Mouse (Mus musculus) neural tube, embryonic 13.5 days (tissue): ENCODE measurements at regions not wholly inside any gene's neighbourhood (a gene's known extent, or its start where the extent isn't known, plus 50 kb on each side); places are given as distances from the start of the nearest gene placed in this dataset.
A peak's percentile ranks its signal among the peaks of the same experiment; 100 is the strongest.

Source experiments
- ATAC-seq: fragments of 200-750 bp; cut with Nextera tagmentation; 2 replicates; pipeline ENCODE4 v1.8.0; 2017; ENCODE audit warnings: low read depth, mild to moderate bottlenecking, moderate TSS enrichment, moderate library complexity
- H3K27ac ChIP-seq: fragments of 300-500 bp; sonication (generic); replicated peaks from 2 replicates; pipeline ENCODE4 v1.5.1; 2015; ENCODE audit warnings: moderate library complexity, mild to moderate bottlenecking, inconsistent platforms
- H3K27me3 ChIP-seq: fragments of 300-500 bp; sonication (generic); 2 replicates; pipeline ENCODE4 v1.6.1; 2015; ENCODE audit warnings: mild to moderate bottlenecking, inconsistent platforms
- H3K36me3 ChIP-seq: fragments of 300-500 bp; sonication (generic); 2 replicates; pipeline ENCODE4 v1.6.1; 2015; ENCODE audit warnings: mild to moderate bottlenecking, inconsistent platforms
- H3K4me1 ChIP-seq: fragments of 300-500 bp; sonication (generic); replicated peaks from 2 replicates; pipeline ENCODE4 v1.6.1; 2015; ENCODE audit warnings: inconsistent platforms
- H3K4me2 ChIP-seq: fragments of 300-500 bp; sonication (generic); 2 replicates; pipeline ENCODE4 v1.6.1; 2015; ENCODE audit warnings: inconsistent platforms, mild to moderate bottlenecking, moderate library complexity
- H3K4me3 ChIP-seq: fragments of 300-500 bp; sonication (generic); 2 replicates; pipeline ENCODE4 v1.5.1; 2015; ENCODE audit warnings: mild to moderate bottlenecking, inconsistent platforms
- H3K9ac ChIP-seq: fragments of 300-500 bp; sonication (generic); 2 replicates; pipeline ENCODE4 v1.6.1; 2015; ENCODE audit warnings: moderate library complexity, mild to moderate bottlenecking, inconsistent platforms
- H3K9me3 ChIP-seq: fragments of 300-500 bp; sonication (generic); 2 replicates; pipeline ENCODE4 v1.6.1; 2016; ENCODE audit warnings: inconsistent platforms
- WGBS: fragments of 180-500 bp; shearing (Covaris S2); methylation state at CpG from one replicate; pipeline ENCODE4 v1.1.7; 2015; 5-methylcytosine and 5-hydroxymethylcytosine counted together

DNA sequence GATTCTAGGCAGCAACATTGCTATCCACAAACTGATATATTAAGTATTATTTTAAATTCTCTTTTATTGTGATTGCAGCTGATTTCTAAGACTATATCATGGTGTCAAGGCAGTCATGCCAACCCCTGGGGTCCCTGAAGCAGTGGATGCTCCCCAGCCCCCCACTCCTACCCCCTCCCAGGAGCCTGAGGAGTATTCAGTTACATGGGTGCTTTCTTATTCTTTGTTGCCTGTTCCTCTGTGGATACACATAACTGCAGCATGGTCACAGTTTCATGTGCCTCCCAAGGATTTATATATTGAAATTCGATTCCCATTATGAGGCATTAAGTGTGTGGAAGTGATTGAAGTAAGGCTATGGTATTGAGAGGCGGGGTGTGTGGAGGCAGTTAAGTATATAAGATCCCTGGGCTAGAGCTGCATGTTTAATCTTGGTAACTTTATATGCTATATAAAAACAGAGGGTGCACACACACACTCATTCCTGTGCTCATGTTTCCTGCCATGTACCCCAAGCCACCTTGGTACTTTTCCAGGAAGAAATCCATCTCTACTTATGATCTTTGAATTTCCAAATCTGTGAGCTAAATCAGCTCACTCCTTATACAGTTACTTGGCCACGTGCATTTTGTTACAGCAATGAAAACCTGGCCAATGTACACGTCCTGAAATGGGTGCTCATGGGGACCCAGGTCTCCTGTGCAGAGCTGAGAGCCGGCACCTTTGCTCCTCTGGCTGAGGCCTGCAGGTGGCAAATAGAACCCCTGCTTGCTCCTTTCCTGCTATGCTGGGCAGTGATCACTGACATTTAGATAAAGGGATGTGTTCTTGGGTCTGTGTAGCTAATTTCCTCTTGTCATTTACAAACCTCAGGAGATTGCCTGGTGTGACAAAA, 259.0 kb downstream of the Nek10 start:
- H3K4me2 ChIP-seq = no peak overlapping the region
- H3K27ac ChIP-seq = no peak overlapping the region
- H3K36me3 ChIP-seq = no peaks in the 10 kb centered on the region
- no peaks in the 10 kb centered on the region for H3K27me3 ChIP-seq
- WGBS = 58% methylated on average over 5 of the region's 5 CpGs
- no peak overlapping the region for H3K4me3 ChIP-seq
- H3K9me3 ChIP-seq = no peaks in the 10 kb centered on the region
- no peak overlapping the region for H3K9ac ChIP-seq
- no peak for ATAC-seq
- peaks cover 16% of the 10 kb centered on the region; the same call in 1 of the 2 replicates for H3K4me1 ChIP-seq

DNA sequence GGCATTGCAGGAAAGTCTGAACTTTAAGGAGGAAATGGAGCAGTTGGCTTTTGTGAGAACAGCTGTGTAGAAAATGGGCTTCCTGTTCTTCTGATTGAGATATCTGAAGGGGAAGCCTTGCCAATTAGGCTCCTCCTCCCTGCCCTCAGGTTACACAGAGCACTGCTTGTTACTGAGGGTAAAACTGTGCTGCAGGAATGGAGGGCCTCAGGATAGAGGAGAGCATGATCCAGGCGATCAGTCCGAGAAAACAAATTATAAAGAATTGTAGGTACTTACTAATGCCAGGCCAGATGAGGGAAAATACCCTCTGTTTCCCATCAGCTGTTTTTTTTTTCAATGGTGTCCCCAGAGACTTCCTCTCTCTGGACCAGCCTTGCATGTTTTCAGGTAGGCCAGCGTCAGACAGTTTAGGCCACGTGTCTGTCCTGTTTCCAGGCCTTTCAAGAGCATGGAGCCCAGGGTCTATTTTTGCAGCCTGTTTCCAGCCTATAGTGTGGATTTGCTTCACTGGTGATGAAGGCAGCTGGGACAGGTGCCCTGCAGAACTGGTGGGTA, 259.7 kb downstream of the Nek10 start:
- H3K4me1 ChIP-seq = peaks cover 16% of the 10 kb centered on the region; the same call in 1 of the 2 replicates
- no peak; the same call in 1 of the 2 replicates for ATAC-seq
- 58% methylated on average over 4 of the region's 4 CpGs for WGBS

DNA sequence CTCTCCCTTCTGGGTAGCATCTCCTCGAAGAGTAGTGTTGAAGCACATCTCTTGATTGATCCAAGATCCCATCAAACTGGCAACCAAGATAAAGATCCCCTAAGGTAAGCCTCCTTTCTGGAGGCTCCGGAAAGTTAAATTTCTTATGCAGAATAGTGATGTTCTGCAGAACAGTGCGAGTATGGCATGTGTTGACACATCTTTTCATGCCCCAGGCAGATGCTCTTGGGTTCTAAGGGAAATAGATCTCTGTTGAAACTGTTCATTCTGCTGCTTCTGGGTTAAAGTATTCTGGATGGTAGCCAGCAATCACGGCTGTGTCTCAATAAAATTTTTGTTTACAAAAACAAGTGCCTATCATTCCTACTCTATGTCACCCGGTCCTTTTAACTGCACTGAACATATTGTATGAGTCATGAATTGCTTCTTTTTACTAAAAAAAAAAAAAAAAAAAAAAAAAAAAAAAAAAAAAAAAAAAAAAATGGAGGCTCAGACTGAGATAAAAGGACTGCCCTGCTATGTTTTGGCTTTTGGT, 261.8 kb downstream of the Nek10 start:
- no peak overlapping the region for H3K27ac ChIP-seq
- 68% methylated on average over 5 of the region's 5 CpGs for WGBS
- H3K27me3 ChIP-seq = no peaks in the 10 kb centered on the region
- H3K4me3 ChIP-seq = no peak overlapping the region
- H3K4me2 ChIP-seq = no peak overlapping the region
- H3K4me1 ChIP-seq = peaks cover 16% of the 10 kb centered on the region; the same call in 1 of the 2 replicates
- no peak overlapping the region for H3K9ac ChIP-seq
- no peaks in the 10 kb centered on the region for H3K36me3 ChIP-seq
- ATAC-seq = no peak
- no peaks in the 10 kb centered on the region for H3K9me3 ChIP-seq

More for the DNA sequence above, 259.7 kb downstream of the Nek10 start:
- Histone ChIP-seq H3K36me3 (no peaks in the 10 kb centered on the region), H3K9me3 (no peaks in the 10 kb centered on the region), H3K27me3 (no peaks in the 10 kb centered on the region), H3K9ac (no peak overlapping the region), H3K4me2 (no peak overlapping the region), H3K27ac (no peak overlapping the region), H3K4me3 (no peak overlapping the region)

DNA sequence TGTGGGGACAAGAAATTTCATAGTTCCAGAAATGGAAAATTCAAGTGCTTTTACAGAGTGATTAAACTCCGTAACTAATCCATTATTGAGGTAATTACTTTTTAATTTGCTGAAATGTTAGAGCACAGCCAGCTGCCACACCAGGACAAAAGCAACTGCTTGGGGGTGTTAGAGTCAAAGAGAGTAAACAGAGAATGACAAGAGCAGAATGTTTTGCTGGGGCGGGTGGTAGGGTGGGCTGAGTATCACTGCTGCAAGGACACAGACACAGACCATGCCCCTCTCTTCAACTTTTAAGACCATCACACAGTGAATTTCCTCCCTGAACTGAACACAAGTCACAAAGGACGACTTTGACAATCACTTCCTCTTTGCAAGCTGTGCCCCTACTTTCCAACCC, 272.7 kb downstream of the Nek10 start:
- H3K9me3 ChIP-seq = no peaks in the 10 kb centered on the region
- H3K27me3 ChIP-seq = no peaks in the 10 kb centered on the region
- no peak overlapping the region for H3K9ac ChIP-seq
- WGBS = 34% methylated on average over 3 of the region's 3 CpGs
- H3K4me2 ChIP-seq = no peak overlapping the region
- no peaks in the 10 kb centered on the region for H3K36me3 ChIP-seq
- ATAC-seq = no peak
- no peak overlapping the region for H3K27ac ChIP-seq
- no peaks in the 10 kb centered on the region for H3K4me1 ChIP-seq
- no peak overlapping the region for H3K4me3 ChIP-seq

DNA sequence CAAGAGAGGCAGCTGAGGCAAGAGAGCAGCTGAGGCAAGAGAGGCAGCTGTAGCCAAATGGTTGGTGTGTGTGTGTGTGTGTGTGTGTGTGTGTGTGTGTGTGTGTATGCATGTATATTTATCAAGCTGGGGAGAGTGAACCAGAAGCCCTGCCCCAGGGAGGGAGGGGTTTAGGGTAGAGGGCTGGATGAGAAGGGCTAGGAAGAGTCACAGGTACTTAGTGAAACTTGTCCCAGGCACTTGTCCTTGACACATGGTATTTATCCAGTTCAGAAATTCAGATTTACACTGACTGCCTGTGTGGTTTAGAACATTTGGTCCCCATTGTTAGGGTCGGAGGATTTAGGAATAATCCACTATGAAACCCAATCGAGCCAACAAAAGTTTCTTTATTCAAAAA, 279.7 kb downstream of the Nek10 start:
- Histone ChIP-seq H3K36me3 (no peaks in the 10 kb centered on the region), H3K4me1 (no peaks in the 10 kb centered on the region), H3K27ac (no peak overlapping the region), H3K4me3 (no peak overlapping the region), H3K9me3 (no peaks in the 10 kb centered on the region), H3K4me2 (no peak overlapping the region), H3K27me3 (no peaks in the 10 kb centered on the region), H3K9ac (no peak overlapping the region)
- ATAC-seq = no peak
- WGBS = 87% methylated on average over 2 of the region's 2 CpGs

DNA sequence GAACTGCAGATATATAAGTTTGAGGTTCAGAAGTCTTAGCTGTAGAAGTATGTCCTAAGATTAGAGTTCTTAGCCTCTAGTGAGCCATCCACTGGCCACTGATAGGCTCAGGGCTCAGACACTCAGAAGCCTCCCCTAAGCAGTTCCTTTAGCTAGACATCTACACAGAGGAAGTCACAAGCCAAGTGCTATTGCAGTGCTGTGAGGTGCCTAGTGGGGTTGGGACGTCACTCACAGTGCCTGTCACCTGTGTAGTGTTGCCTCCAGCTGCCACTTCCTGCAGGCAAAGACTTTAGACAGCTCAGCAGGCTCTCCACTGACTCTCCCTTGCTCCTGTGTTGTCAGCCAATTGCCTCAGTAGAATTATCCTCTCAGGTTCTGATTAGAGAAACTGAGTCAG, 280.6 kb downstream of the Nek10 start:
- Histone ChIP-seq H3K27me3 (no peaks in the 10 kb centered on the region), H3K9ac (no peak overlapping the region), H3K9me3 (no peaks in the 10 kb centered on the region), H3K4me1 (no peaks in the 10 kb centered on the region), H3K4me2 (no peak overlapping the region), H3K4me3 (no peak overlapping the region), H3K27ac (no peak overlapping the region), H3K36me3 (no peaks in the 10 kb centered on the region)
- no peak for ATAC-seq
- 44% methylated on average over 1 of the region's 1 CpGs for WGBS

DNA sequence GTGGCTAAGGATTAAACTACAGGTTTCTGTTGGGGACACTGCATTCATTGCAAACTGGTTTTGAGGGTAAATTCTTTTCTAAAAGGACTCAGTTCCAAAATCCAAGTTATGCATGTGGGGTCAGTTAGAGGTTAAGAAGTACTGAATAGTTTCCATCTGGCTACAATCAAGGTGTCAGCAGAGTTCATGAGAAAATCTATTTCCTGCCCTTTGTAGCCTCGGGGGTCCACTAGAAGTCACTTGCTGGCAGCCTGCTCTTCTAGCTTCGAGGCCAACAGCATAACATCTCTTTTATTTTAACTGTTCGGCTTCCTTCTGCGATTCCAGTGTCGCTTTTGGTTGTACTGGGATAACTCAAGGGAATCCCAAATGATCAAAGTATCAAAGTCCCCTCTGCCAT, 283.8 kb downstream of the Nek10 start:
- Histone ChIP-seq H3K36me3 (no peaks in the 10 kb centered on the region), H3K9ac (no peak overlapping the region), H3K27me3 (no peaks in the 10 kb centered on the region), H3K27ac (no peak overlapping the region), H3K4me2 (no peak overlapping the region), H3K9me3 (no peaks in the 10 kb centered on the region), H3K4me3 (no peak overlapping the region), H3K4me1 (no peaks in the 10 kb centered on the region)
- ATAC-seq = no peak
- WGBS = 62% methylated on average over 5 of the region's 5 CpGs

DNA sequence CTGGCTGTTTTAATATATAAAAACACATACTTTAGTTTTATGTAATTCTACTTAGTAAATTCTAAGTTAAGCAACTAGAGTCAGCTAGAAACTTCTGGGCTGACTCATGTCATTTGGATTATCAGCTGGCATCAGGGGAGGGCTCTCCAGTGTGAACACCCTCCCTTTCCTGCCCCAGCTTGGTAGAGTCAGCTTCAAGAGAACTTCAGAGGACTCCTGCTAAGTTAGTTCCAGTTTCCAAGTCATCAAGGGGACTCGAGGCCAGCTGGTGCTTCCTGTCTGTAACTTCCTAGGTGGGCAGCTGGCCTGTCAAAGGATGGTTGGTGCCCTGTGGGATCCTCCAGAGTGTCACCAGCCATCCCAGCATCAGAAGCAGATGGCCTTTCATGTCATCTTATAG, 293.6 kb downstream of the Nek10 start:
- Histone ChIP-seq H3K4me1 (no peaks in the 10 kb centered on the region), H3K27ac (no peak overlapping the region), H3K27me3 (no peaks in the 10 kb centered on the region), H3K9me3 (no peaks in the 10 kb centered on the region), H3K36me3 (no peaks in the 10 kb centered on the region), H3K4me2 (no peak overlapping the region), H3K4me3 (no peak overlapping the region), H3K9ac (no peak overlapping the region)
- ATAC-seq = no peak
- WGBS = 62% methylated on average over 1 of the region's 1 CpGs

DNA sequence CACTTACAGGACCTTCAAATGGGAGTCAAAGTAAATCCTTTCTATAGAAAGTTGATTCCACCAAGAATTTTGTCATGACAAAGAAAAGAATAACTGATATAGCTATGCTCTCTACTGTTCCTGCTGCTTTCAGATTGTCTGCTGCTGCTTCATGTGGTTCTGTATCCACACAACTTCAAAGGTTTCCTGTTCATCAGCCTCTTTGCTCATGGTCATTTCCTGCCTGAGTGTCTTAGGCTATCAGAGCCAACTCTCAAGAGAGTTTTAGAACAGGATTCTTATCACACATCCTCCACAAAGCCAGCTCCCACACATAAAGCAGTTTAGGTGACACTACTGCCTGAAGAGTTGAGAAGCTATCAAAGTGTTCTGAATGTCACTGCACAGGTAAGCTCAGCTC, 296.7 kb downstream of the Nek10 start:
- no peak overlapping the region for H3K9ac ChIP-seq
- no peaks in the 10 kb centered on the region for H3K9me3 ChIP-seq
- no peaks in the 10 kb centered on the region for H3K36me3 ChIP-seq
- H3K27ac ChIP-seq = no peak overlapping the region
- no peak for ATAC-seq
- H3K4me3 ChIP-seq = no peak overlapping the region
- no peaks in the 10 kb centered on the region for H3K27me3 ChIP-seq
- H3K4me2 ChIP-seq = no peak overlapping the region
- no peaks in the 10 kb centered on the region for H3K4me1 ChIP-seq

DNA sequence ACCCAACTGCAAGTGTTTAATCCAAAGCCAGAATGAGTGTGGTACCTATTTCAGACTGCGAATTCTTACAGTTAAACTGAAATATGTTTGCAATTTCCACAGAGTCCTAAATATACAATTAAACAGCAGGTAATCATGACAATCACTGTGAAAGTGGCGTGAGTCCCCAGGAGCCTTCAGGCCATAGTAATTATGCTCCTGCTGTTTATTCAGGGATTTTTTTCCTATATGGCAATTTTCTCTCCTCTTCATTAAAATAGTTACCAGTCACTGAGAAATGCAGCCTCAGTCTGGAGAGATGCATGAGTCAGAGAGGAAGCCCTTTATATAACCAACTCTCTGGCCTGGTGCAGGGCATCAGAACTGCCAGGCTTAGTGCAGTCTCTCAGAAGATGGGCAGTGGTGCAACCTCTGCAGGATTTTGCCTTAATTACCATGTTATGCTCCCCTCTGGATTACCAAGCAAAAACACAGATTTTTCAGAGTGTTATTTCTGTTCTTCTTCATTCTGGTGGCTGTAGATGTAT, 304.6 kb downstream of the Nek10 start:
- 55% methylated on average over 2 of the region's 2 CpGs for WGBS
- no peak overlapping the region for H3K4me2 ChIP-seq
- H3K36me3 ChIP-seq = no peaks in the 10 kb centered on the region
- no peak overlapping the region for H3K4me3 ChIP-seq
- H3K4me1 ChIP-seq = no peaks in the 10 kb centered on the region
- ATAC-seq = peak; percentile 50; the same call in 1 of the 2 replicates
- H3K27me3 ChIP-seq = no peaks in the 10 kb centered on the region
- no peaks in the 10 kb centered on the region for H3K9me3 ChIP-seq
- no peak overlapping the region for H3K27ac ChIP-seq
- H3K9ac ChIP-seq = no peak overlapping the region

DNA sequence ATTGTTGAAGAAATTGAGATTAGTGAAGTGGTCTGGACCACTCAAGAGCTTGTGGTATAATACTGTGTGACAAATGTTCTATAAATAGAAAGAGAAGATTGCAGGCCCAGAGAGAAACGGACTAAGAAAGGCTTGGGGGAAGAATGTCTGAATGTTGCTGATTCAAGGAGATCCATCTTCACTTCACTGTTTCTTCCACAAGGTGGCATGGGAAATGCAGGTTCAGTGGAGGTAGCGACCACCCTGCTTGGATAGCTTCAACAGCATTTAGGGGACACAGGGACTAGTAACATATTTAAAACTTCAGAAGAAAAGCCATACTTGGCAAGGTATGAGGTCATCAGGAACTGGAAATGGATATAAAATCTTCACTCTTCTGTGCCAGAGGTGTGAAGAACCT, 316.5 kb downstream of the Nek10 start:
- Histone ChIP-seq H3K4me2 (no peak overlapping the region), H3K27me3 (no peaks in the 10 kb centered on the region), H3K4me1 (no peaks in the 10 kb centered on the region), H3K9ac (no peak overlapping the region), H3K36me3 (no peaks in the 10 kb centered on the region), H3K9me3 (no peaks in the 10 kb centered on the region), H3K4me3 (no peak overlapping the region), H3K27ac (no peak overlapping the region)
- ATAC-seq = no peak
- 62% methylated on average over 2 of the region's 2 CpGs for WGBS

DNA sequence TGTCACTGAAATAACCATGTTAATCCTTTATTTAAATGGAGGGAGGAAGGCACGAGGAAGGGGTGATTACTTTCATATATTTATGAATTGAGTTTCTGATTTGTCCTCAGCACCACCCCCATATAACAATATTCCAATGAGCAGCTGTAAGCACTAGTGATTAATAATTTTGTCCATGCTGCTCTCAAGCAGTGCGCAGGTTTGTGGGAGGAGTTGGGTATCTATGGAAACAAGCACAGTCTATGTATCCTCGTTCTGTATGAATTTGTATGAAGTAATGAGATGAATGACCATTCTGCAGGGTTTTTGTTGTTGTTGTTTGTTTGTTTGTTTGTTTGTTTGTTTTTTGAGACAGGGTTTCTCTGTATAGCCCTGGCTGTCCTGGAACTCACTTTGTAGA, 310.6 kb downstream of the Lrrc3b start:
- Histone ChIP-seq H3K9ac (no peak overlapping the region), H3K27ac (no peak overlapping the region), H3K4me3 (no peak overlapping the region), H3K36me3 (no peaks in the 10 kb centered on the region), H3K4me1 (no peaks in the 10 kb centered on the region), H3K9me3 (no peaks in the 10 kb centered on the region), H3K4me2 (no peak overlapping the region), H3K27me3 (no peaks in the 10 kb centered on the region)
- no peak for ATAC-seq
- 81% methylated on average over 3 of the region's 3 CpGs for WGBS
